Mouse (Mus musculus) hindbrain, embryonic 12.5 days (tissue): ENCODE measurements around the gene Rpl26. TPM values are rescaled to one million over a fixed set of nuclear protein-coding genes. Genes with fewer than 3 reads are reported as not detected.

ENCODE experiments used
- ATAC-seq: fragments of 200-750 bp; cut with Nextera tagmentation; 2 replicates; pipeline ENCODE4 v1.8.0; 2017; ENCODE audit warnings: moderate TSS enrichment; ENCODE audit not compliant: low FRiP score
- H3K27ac ChIP-seq: fragments of 300-500 bp; sonication (generic); 2 replicates; pipeline ENCODE4 v1.5.1; 2016; ENCODE audit warnings: mild to moderate bottlenecking
- H3K27me3 ChIP-seq: fragments of 300-500 bp; sonication (generic); 2 replicates; pipeline ENCODE4 v1.6.1; 2016; ENCODE audit warnings: mild to moderate bottlenecking
- H3K36me3 ChIP-seq: fragments of 300-500 bp; sonication (generic); 2 replicates; pipeline ENCODE4 v1.6.1; 2016; ENCODE audit warnings: mild to moderate bottlenecking
- H3K4me1 ChIP-seq: fragments of 300-500 bp; sonication (generic); 2 replicates; pipeline ENCODE4 v1.6.1; 2016
- H3K4me2 ChIP-seq: fragments of 300-500 bp; sonication (generic); replicated peaks from 2 replicates; pipeline ENCODE4 v1.6.1; 2016; ENCODE audit warnings: mild to moderate bottlenecking
- H3K4me3 ChIP-seq: fragments of 300-500 bp; sonication (generic); 2 replicates; pipeline ENCODE4 v1.5.1; 2016; ENCODE audit warnings: mild to moderate bottlenecking
- H3K9ac ChIP-seq: fragments of 300-500 bp; sonication (generic); 2 replicates; pipeline ENCODE4 v1.6.1; 2016; ENCODE audit warnings: mild to moderate bottlenecking, moderate library complexity
- H3K9me3 ChIP-seq: fragments of 300-500 bp; sonication (generic); replicated peaks from 2 replicates; pipeline ENCODE4 v1.6.1; 2016; ENCODE audit warnings: mild to moderate bottlenecking
- WGBS: fragments of 180-500 bp; shearing (Covaris S2); methylation state at CpG from one replicate; pipeline ENCODE4 v1.1.7; 2016; 5-methylcytosine and 5-hydroxymethylcytosine counted together
- polyA plus RNA-seq: library from polyadenylated mRNA; unstranded; fragments of >200 nt; fragmentation: Nextera tagmentation; extraction: Ambion mirVana; gene quantifications from 2 replicates; pipeline ENCODE4 v1.2.1, GENCODE M21; 2016

Rpl26 gene
- polyA plus RNA-seq, 1 experiment from 2014 or later, result 749 TPM

DNA sequence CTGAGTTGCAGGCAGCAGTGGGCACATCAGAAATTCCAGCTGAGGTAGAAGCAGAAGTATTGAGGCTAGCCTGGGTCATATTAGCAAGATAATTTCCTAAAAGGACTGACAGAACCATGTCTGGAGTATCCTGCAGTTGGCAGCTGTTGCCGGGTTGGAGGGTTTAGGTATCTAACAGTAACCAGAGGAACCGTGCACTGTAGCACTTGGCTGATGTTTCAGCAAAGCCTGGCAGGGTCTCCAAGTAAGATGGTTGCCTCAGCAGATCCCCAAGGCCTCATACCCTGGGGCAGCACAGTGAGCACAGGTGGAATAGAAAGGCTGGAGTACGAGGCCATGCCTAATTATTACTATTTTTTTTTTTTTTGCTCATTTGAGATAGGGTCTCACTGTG, 3.8 kb downstream of the Rpl26 start:
- no peak for ATAC-seq
- Histone ChIP-seq H3K4me3 (no peak overlapping the region), H3K27ac (no peak overlapping the region), H3K4me1 (peaks cover 9% of the 10 kb centered on the region), H3K4me2 (no peak overlapping the region), H3K27me3 (peaks cover under 1% of the 10 kb centered on the region; the same call in 1 of the 2 replicates), H3K36me3 (peaks cover 42% of the 10 kb centered on the region), H3K9ac (no peak overlapping the region), H3K9me3 (no peaks in the 10 kb centered on the region)
- WGBS, result 87% methylated on average over 3 of the region's 3 CpGs

DNA sequence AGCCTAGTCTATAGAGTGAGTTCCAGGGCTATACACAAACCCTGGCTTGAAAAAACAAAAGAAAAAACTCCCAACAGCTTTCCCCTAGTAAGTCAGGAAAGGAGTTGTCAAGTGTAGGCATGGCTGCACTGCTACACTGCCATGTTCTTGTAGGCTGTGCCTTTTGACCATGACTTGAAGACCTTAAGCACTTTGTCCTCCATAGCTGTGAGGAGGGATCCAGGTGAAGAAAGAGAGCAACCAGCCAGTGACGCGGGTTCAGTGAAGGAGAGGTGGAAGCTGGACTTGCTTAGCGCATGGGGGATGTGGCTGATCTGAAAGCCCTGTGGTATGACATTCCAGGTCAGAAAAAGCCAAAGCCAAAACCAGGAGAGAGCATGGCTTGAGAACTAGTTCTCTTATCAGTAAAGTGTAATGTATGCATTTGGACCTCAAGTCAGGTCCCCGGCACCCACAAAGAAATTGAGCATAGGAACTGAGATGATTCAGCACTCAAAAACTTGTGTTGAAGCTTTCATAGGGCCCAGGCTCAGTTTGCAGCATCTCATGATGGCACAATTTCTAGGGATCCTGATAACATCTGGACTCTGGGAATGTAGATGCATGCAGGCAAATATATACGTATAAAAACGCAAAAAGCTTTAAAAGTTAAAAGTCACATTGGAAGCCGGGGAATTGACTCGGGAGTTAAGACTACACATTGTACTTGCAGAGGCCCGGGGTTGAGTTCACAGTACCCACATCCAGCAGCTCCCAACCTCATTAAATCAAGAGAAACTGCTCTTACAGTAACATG, 4.5 kb downstream of the Rpl26 start:
- ATAC-seq, result no peak
- Histone ChIP-seq H3K9me3 (no peaks in the 10 kb centered on the region), H3K27me3 (no peaks in the 10 kb centered on the region), H3K4me2 (no peak overlapping the region), H3K27ac (no peak overlapping the region), H3K36me3 (peaks cover 42% of the 10 kb centered on the region), H3K4me3 (no peak overlapping the region), H3K9ac (no peak overlapping the region), H3K4me1 (peaks cover 8% of the 10 kb centered on the region)
- 87% methylated on average over 9 of the region's 9 CpGs for WGBS

DNA sequence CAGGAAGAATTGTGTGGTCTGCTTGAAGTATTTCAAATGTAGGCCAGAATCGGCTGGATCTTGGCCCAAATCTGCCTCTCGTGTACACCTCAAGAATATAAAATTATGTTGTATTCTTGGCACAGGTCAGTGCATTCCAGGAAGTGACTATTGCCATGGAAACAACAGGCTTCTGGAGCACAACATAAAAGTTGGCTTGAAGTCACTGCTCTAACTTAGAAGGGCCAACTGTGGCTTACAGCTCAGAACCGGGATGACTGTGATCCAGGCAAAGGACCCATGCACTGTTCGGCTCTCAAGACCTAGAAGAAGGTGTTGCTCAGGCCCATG, 5.0 kb downstream of the Rpl26 start:
- Histone ChIP-seq H3K4me3 (no peak overlapping the region), H3K4me1 (peaks cover 5% of the 10 kb centered on the region), H3K27me3 (no peaks in the 10 kb centered on the region), H3K36me3 (peaks cover 42% of the 10 kb centered on the region), H3K9ac (no peak overlapping the region), H3K4me2 (no peak overlapping the region), H3K27ac (no peak overlapping the region), H3K9me3 (no peaks in the 10 kb centered on the region)
- ATAC-seq, result no peak
- WGBS, result 82% methylated on average over 4 of the region's 4 CpGs

DNA sequence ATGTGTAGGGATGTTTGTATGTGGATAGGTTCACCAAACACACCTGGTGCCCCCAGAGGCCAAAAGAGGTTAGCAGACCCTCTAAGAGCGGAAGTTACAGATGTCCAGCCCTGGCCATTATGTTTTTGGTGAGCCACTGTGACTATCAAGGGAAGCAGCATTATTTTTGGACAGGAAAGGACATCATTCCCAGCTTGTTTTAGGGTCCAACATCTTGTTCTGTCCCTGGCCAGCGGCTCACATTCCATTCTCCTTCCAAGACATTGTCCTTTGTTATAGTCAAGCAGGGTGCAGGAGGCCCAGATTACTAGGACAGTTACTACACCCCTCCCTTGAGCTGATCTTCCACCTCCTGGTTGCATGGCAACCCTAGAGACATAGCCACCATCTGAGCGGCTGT, 5.9 kb downstream of the Rpl26 start:
- Histone ChIP-seq H3K4me2 (no peak overlapping the region), H3K36me3 (peaks cover 42% of the 10 kb centered on the region), H3K27ac (no peak overlapping the region), H3K4me3 (no peak overlapping the region), H3K27me3 (no peaks in the 10 kb centered on the region), H3K9ac (no peak overlapping the region), H3K9me3 (no peaks in the 10 kb centered on the region), H3K4me1 (peaks cover 4% of the 10 kb centered on the region)
- 77% methylated on average over 3 of the region's 3 CpGs for WGBS
- no peak for ATAC-seq

DNA sequence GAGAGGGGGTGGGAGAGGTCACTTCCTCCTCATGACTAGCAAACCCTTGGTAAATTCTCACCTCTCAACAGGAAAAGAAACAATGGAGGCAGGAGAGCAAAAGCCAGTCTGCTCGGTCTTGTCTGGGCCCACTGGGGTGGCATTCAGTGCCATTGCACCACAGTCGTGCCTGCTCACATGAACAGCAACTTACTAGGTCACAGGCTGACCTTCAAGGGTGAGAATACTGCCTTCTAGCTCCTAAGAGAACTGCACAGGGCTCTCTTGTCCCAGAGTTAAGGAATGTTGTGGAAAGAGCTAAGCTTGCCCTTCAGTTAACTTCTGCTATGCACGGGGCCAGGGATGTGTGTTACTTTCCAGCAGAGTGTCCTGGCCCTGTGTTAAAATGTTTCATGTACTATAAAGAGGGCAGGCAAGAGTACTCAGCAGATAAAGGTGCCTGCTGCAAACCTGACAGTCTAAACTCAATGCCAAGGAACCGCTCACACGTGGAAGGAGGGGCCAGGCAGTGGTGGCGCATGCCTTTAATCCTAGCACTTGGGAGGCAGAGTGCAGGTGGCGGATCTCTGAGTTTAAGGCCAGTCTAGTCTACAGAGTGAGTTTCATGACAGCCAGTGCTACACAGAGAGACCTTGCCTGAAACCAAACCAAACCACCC, 7.6 kb downstream of the Rpl26 start:
- H3K27ac ChIP-seq, result no peak overlapping the region
- no peak for ATAC-seq
- no peaks in the 10 kb centered on the region for H3K9me3 ChIP-seq
- no peak overlapping the region for H3K4me2 ChIP-seq
- H3K9ac ChIP-seq, result no peak overlapping the region
- no peaks in the 10 kb centered on the region for H3K4me1 ChIP-seq
- 53% methylated on average over 7 of the region's 7 CpGs for WGBS
- H3K36me3 ChIP-seq, result peaks cover 31% of the 10 kb centered on the region
- H3K4me3 ChIP-seq, result no peak overlapping the region
- H3K27me3 ChIP-seq, result no peaks in the 10 kb centered on the region

DNA sequence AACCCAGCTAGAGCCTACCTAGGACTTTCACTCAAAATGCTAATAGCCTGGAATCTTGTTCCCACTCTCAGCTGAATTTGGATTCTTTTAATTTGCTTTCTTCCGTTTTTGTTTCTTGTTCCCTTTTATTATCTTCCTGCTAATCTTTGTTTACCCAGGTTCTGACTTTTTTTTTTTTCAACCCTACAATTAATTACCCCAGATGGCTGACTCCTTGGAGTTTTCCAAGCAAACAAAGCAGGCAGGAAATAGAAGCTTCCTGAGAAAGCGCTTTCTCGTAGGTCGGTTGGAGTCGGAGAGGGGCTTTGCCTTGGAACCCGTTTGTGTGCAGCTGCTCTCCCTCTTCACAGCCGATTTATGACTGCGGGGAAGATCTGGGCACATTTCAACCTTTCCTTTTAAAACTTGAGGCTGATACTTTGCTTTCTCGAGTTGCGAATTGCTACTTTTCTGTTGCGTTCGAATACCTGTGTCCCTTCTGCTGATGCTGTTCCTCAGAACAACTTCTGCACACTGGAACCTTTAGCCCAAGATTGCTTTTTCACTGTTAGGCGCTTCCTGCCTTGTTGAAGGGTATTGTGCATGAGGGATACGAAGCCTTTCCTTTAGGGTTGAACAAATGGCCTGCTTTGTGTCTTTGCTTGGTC, 10.3 kb downstream of the Rpl26 start:
- 66% methylated on average over 14 of the region's 14 CpGs for WGBS
- H3K4me3 ChIP-seq, result no peak overlapping the region
- H3K4me2 ChIP-seq, result no peak overlapping the region
- H3K27ac ChIP-seq, result no peak overlapping the region
- H3K4me1 ChIP-seq, result no peaks in the 10 kb centered on the region
- no peak for ATAC-seq
- no peaks in the 10 kb centered on the region for H3K9me3 ChIP-seq
- no peak overlapping the region for H3K9ac ChIP-seq
- no peaks in the 10 kb centered on the region for H3K27me3 ChIP-seq
- H3K36me3 ChIP-seq, result peaks cover 4% of the 10 kb centered on the region; the same call in 1 of the 2 replicates

DNA sequence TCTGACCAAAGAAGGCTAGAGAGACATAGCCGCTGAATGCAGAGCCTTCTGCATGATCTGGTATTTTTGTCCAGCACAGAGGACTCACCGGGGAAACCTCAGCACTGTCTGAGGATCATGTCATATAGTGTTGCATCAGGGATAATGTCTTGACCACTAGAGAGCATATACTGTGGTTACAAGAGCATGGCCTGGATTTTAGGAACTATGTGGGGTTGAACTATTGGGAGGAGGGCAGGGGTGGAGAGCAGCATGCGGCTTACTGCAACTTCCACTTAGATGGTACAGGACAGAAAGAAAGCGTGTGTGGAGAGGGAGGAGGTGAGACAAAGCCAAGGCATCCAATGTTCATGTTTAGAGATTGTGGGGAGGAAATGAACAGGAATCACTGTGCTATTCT, 13.2 kb downstream of the Rpl26 start:
- H3K27ac ChIP-seq, result no peak overlapping the region
- H3K9me3 ChIP-seq, result no peaks in the 10 kb centered on the region
- ATAC-seq, result no peak
- no peak overlapping the region for H3K9ac ChIP-seq
- no peaks in the 10 kb centered on the region for H3K36me3 ChIP-seq
- no peak overlapping the region for H3K4me2 ChIP-seq
- H3K4me3 ChIP-seq, result no peak overlapping the region
- no peaks in the 10 kb centered on the region for H3K27me3 ChIP-seq
- 95% methylated on average over 4 of the region's 4 CpGs for WGBS
- no peaks in the 10 kb centered on the region for H3K4me1 ChIP-seq

DNA sequence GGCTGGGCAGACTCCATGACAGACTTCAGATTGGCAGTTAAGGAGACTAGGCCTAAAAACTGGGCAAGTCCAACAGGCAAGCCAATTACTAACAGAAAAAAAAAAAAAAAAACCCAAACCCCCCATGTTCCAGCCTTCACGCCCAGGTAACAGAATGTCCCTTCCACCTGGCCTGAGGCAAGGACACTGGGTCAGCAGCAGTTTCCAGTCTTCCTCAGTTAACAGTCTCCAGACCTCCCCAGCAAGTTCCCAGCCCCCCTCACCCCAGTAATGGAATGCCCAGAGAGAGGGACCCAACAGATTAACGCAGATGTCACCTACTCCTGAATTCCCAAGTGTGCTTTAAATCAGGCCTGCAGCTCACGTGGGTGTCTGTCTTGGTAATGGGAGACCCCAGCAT, 21.8 kb downstream of the Rpl26 start:
- 64% methylated on average over 3 of the region's 3 CpGs for WGBS
- H3K4me3 ChIP-seq, result no peak overlapping the region

DNA sequence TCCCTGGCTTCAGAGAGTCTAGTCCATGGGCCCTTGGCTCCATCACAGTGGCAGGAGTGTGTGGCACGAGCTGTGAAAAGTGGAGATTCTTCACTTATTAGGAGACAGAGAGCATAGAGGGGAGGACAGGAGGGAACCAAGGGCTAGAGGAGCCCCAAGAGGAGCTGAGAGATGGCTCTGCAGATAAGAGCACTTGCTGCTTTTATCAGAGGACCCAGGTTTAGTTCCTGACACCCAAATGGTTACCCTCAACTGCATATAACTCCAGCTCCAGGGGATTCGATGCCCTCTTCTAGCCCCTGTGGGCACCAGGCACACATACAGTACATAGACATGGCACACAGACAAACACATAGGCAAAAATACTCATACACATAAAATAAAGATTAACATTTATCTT, 23.4 kb downstream of the Rpl26 start:
- Histone ChIP-seq H3K4me2 (no peak overlapping the region), H3K4me1 (no peaks in the 10 kb centered on the region), H3K27ac (no peak overlapping the region), H3K9ac (no peak overlapping the region), H3K27me3 (no peaks in the 10 kb centered on the region), H3K9me3 (no peaks in the 10 kb centered on the region), H3K36me3 (no peaks in the 10 kb centered on the region), H3K4me3 (no peak overlapping the region)
- no peak for ATAC-seq
- WGBS, result 91% methylated on average over 2 of the region's 2 CpGs

More for the DNA sequence above, 21.8 kb downstream of the Rpl26 start:
- no peaks in the 10 kb centered on the region for H3K36me3 ChIP-seq
- no peaks in the 10 kb centered on the region for H3K4me1 ChIP-seq
- no peak overlapping the region for H3K27ac ChIP-seq
- H3K27me3 ChIP-seq, result no peaks in the 10 kb centered on the region
- ATAC-seq, result no peak
- no peak overlapping the region for H3K9ac ChIP-seq
- H3K4me2 ChIP-seq, result no peak overlapping the region
- no peaks in the 10 kb centered on the region for H3K9me3 ChIP-seq

DNA sequence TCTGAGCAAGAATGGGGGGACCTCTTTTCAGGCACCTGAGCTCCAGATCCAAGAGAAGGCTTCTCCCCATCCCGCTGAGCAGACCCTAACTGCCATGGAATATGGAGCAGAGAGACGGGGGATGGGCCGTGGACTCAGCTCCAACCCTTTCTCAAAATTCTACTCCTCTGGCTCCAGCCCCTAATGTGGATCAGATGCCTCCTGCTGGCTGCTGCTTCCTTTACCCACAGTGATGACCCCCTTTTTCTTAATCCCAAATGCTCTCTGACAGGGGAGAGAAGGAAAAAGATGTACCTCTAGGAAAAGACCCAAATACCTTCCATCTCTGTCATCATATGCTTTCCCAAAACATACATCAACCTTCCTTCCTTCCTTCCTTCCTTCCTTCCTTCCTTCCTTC, 25.6 kb downstream of the Rpl26 start, which contains the start of gene Odf4:
Odf4 (minus strand) TSS at position 101 of the 400 bp plus-strand sequence.
- Histone ChIP-seq H3K4me3 (no peak within 1 kb of the TSS), H3K36me3 (no peaks in the 10 kb centered on the region), H3K9me3 (no peaks in the 10 kb centered on the region), H3K27ac (no peak within 1 kb of the TSS), H3K9ac (no peak within 1 kb of the TSS), H3K4me1 (no peaks in the 10 kb centered on the region), H3K4me2 (no peak within 1 kb of the TSS), H3K27me3 (no peaks in the 10 kb centered on the region)
- WGBS, result 73% methylated on average over 3 of the region's 3 CpGs
- no peak for ATAC-seq

DNA sequence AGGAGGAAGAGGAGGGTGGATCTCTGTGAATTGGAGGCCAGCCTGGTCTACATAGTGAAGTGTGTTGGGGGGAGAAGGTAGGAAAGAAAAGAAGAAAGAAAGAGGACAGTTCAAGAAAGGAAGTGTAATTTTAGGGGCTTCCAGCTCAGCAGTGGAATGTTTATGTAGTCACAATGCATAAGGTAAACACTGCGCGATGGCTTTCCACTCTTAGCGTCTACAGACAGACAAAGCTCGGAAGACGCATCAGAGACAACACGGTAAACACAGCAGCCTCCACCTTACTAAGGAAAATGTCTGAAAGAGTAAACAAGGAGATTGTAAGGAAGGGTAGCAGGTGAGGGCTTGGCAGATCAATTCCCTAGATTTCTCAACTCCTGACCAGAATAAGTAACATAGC, 28.6 kb downstream of the Rpl26 start:
- Histone ChIP-seq H3K4me3 (no peak overlapping the region), H3K36me3 (no peaks in the 10 kb centered on the region), H3K9me3 (no peaks in the 10 kb centered on the region), H3K27ac (no peak overlapping the region), H3K27me3 (no peaks in the 10 kb centered on the region), H3K4me2 (no peak overlapping the region), H3K4me1 (0 out of 2 replicates have a peak, but pooled peaks cover 3% of the 10 kb centered on the region), H3K9ac (no peak overlapping the region)
- no peak for ATAC-seq
- 86% methylated on average over 6 of the region's 6 CpGs for WGBS

DNA sequence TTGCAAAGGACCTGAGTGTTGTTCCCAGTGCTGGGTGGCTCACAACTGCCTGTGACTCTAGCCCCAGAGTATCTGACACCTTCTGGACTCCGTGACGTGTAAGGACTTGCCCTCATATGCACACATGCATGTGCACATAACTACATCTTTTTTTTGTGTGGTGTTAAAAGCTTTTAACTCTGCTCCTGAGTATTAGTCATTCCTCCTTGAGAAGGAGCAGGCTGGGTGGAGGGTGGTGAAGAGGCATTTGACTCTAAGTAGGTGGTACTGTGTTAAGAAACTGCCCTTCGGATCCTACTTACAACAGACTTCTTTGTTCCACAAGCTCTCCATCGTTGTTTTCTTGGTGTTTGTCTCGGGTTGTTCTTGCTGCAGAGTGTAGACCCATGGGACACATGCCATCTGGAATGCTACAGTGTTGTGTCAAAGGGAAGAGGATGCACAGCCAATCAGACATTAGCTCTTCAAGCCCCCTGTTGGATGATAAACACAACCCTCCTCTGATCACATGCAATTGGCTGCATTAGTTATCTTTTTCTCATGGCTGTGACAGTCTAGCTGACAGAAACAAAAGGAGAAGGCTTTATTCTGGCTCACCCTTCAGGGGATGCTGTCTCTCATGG, 32.6 kb downstream of the Rpl26 start:
- ATAC-seq, result no peak

More for the DNA sequence above, 32.6 kb downstream of the Rpl26 start:
- Histone ChIP-seq H3K4me1 (0 out of 2 replicates have a peak, but pooled peaks cover 3% of the 10 kb centered on the region), H3K27me3 (no peaks in the 10 kb centered on the region), H3K9ac (no peak overlapping the region), H3K4me3 (no peak overlapping the region), H3K9me3 (no peaks in the 10 kb centered on the region), H3K4me2 (no peak overlapping the region), H3K27ac (peak overlapping the region; percentile 18; the same call in 1 of the 2 replicates), H3K36me3 (no peaks in the 10 kb centered on the region)
- WGBS, result 76% methylated on average over 5 of the region's 5 CpGs
